Mouse (Mus musculus) adrenal gland, postnatal 36 days (tissue): ENCODE results near the gene Ddx21. TPM values are rescaled to one million over a fixed set of nuclear protein-coding genes. Genes with fewer than 3 reads are reported as not detected.
"Not testable (repeated sequence)": the region's sequence is repeated elsewhere in the genome, so short reads cannot be mapped to it uniquely, and the experiment has no call there.

ENCODE experiments used
- DNase-seq, 2 experiments: peaks; one replicate each; pipeline ENCODE4 v3.0.0; 2021; ENCODE audit warnings: mixed read lengths in 1 of 2
- long read RNA-seq, 2 experiments: library from polyadenylated mRNA; stranded (forward); transcript quantifications; one replicate each; pipeline ENCODE4 v2.0.0; 2021; ENCODE audit warnings: borderline sequencing depth in 2 of 2
- total RNA-seq, 2 experiments: library from RNA; stranded (reverse); gene quantifications; 2 replicates each; pipeline ENCODE4 v1.2.3; 2021

The Ddx21 gene
- 10 to 100 TPM; 70.3 to 85.0 TPM for total RNA-seq
- long read RNA-seq, experiment 1, full-length matches to known transcripts: 7 of 34 reads
- long read RNA-seq, experiment 1, partial matches to known transcripts: 27 of 34 reads
- long read RNA-seq, experiment 1, other reads (novel, unspliced or antisense): 0 of 34 reads
- long read RNA-seq, experiment 2, full-length matches to known transcripts: 7 of 12 reads
- long read RNA-seq, experiment 2, partial matches to known transcripts: 4 of 12 reads
- long read RNA-seq, experiment 2, other reads (novel, unspliced or antisense): 1 of 12 reads

DNA sequence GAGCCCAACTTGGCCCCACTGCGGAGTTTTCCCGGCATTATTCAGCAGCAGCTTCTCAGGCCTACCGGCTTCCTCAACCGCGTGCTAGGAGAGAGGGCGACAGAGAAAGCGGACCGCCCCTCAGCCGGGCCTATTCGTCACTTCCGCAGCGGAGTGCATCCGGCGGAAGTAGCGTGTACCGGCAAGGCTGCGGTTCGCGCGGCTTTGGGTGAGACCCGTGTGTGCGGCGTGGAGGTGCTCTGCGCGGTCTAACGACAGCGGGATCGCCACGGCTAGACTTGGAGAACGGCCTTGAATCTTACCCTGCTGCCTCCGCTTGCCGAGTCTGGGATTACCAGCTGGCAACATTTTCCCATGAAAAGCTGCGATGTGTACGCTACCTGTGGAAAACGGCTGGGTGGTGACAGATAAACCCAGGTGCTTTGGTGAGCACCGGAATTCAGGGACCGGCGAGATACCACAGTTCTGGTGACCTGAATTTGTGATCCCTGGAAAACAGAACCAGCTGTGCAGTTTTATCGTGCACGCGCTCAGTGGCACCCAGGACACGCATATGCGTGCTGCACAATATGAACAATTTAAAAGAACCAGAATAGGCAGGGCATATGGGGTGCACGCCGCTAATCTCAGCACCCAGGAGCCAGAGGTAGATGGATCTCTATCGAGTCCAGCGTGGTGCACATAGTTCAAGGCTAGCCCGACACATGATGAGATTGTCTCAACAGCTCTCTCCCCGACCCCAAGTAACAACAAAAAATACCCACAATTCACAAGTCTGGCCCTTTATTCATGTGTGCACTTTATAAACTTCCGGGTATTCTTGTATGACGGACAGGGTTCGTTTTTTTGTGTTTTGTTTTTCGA lies at the start of gene Ddx21:
TSS of gene Ddx21 (minus strand) at position 105 of the 864 bp plus-strand sequence.
- DNase-seq: peak; percentile 95 to 96

DNA sequence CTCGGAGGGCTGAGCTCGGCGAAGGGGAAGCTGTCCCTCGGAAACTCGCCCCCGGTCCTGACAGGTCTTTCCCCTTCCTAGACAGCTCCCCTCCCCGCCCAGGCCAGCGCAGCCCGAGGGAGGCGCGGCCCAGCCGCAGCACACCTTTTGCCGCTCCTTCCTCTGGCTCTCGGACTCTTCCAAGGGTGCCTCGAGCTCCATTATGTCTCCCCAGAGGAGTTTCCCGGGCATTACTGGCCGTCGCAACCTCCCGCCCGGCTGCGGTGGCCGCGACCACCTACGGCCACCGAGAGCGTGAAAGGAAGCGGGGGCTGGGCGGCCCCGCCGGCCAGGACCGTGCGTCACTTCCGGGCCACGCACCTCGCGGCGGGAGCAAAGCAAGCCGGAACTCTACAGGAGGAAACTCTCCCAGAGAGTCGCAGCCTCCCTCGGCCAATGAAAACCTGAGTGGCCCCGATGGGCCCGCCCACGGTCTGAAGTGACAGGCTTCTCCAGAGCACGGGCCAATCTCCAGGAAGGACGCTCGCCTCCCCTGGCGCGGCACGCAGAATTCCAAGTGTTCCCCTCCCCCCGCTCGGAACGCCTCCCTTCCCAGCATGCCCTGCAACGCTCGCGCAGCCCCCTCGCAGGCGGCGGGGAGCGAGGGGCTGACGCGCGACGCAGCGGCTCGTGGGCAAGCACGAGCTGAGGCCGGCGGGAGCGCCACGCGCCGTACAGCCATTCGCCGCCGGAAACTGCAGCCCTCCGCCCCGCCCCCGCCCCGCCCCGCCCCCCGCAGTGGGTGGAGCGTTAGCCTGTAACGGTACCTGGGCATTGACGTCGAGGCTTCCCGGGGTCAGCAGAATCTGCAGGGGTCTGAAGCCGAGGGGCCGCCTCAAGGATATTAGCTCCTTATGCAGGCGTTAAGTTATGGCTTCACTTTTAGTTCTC lies 49.1 kb upstream of the Ddx21 start, which contains the start of gene Ddx50:
TSS of gene Ddx50 (minus strand) at position 338 of the 930 bp plus-strand sequence.
- peak; percentile 99 for DNase-seq

DNA sequence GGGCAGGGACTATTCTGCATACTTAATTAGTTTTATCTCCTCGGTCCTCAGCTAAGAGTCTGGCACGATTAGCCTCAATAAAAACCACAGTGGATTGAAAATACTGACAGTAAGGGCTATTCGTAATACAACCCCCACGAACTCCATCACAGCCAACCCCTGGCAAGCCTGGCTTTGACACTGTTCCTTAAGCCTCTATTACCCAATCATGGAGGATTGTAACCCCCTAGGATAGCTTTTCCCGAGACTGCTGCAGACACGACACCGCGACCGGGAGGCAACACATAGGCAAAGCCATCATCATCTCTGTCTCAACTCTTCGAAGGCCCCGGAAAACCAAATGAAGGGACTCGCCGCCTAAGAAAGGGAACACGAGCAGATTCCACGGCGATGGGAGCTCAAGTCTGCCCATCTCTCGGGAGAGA lies 48.3 kb upstream of the Ddx21 start:
- no peak for DNase-seq

DNA sequence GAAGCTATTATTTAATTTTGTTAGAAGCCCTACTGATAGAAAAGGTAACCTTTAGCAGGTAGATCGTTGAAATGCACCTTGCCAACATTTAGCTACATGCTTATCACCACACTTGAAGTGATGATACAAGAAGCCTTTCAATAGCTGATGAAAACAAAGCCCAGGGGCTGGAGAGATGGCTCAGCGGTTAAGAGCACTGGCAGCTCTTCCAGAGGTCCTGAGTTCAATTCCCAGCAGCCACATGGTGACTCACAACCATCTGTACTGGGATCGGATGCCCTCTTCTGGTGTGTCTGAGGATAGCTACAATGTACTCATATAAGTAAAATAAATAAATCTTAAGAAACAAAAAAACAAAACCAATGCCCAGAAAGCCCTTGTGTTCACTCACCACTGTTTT lies 2.1 kb upstream of the Ddx21 start:
- no peak for DNase-seq

DNA sequence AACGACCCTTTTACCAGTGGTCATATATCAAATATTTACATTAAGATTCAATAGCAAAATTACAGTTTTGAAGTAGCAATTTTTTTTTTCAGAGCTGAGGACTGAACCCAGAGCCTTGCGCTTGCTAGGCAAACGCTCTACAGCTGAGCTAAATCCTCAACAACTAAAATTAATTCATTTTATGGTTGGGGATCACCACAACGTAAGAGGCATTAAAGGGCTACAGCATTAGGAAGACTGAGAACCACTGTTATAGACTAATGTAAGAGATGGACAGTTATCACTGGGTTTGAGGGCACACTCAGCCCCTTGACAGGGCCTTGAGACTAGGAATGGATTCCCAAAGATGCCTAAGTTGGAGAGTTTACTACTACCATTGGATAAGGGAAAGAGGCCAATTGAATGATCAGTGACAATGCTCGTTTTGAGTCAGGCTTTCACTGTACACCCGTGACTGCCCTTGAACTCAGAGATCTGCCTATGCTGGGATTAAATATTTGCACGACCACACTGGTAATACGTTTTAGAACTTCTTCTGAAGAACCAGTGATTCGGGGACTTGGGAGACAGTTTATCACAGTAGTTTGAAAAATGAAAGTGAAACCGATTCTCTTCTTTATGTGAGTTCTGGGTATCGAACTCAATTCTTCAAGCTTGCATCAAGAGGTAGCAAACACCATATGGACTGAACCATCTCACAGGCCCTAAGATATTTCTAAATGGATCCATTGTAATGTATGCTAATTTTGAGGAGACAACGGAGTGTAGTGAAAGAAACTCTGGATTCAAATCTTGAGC lies 1.4 kb upstream of the Ddx21 start:
- no peak for DNase-seq

DNA sequence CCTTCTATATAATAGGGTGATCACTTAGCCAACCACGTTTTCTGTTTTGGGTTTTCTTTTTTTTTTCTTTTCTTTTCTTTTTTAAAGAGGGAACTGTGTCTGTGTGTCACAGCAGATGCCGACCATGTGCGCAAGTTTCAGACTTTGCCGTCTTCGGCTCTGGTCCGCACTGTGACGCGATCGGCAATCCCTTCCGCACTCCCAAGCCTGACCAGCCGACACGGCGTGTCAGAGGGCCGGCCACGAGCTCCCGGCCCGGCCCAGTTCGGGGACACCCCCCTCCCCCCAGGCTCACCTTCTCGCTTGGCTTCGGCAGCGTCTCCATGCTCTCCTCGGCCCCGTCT lies 276 bp downstream of the Ddx21 start:
- no peak for DNase-seq

DNA sequence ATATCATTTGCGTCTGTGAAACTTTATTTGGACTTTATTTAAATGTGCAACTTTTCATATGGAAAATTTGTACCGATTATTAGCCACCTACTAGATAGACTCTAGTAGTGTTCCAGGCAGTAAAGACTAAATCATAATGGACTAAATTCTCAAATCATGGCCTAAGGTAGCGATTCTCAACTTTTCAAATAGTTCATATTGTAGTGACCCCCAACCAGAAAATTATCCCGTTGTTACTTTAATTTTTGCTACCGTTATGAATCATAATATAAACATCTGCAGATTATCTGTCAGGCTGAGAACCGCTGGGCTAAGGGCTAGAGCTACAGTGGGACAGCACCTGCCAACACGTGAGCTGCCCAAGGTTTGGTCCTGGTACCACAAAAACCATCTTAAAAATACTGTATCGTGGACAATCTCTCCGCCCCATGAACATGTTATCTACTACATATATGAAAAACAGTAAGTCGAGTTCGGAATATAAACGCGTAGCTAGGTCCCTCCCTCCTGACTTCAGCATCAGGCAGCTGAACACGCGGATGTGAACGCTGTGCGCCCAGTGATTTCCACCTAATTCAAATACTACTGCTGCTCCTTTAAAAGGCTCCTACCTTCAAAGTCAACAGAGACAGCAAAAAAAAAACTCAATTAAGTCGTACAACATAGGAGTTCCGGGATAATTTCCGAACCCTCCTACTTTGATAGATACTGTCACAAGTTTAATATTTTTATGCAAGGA lies 859 bp downstream of the Ddx21 start:
- DNase-seq: no peak

DNA sequence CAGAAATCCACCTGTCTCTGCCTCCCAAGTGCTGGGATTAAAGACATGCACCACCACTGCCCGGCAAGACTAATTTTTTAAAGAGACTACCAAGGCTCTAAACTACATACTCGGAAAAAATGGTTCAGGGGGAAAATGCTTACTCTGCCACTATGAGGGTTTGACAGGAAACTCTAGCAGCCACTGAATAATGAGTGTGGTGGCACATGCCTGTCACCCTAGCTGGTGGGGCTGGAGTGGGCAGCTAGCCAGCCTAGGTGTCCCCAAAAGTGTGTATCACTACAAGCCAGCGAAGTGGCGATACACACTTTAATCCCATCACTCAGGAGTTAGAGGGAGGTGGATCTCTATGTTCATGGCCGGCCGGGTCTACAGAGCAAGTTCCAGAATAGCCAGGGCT lies 2.0 kb downstream of the Ddx21 start:
- DNase-seq: no peak

DNA sequence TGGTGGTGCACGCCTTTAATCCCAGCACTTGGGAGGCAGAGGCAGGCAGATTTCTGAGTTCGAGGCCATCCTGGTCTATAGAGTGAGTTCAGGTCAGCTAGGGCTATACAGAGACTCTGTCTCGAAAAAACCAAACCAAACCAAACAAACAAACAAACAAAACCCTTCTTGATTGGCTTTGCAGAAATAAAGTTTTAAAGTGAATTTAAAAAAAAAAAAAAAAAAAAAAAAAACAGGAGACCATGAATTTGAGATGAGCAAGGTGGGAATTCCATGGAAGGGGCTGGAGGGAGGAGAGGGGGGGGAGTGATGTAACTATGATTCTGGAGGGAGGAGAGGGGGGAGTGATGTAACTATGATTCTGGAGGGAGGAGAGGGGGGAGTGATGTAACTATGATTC lies 2.8 kb downstream of the Ddx21 start:
- DNase-seq: not testable (repeated sequence)

DNA sequence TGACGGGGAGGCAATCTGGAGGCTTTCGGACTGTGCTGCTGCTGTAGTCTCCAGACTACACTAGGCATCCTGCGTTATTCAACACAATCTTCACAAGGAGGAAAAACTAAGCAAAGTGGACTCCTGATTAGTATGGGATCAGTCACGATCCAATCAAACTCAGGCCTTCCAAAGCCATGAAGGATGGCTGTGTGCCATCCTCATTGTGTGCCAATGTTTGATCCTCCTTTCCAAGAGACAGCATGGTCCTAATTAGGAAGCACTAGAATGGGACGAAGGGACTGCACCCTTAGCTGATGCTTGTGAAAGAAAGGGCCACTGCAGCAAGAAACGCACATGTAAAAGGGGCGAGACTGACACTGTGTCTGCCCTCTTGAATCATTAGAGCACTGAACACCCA lies 9.6 kb downstream of the Ddx21 start:
- no peak for DNase-seq

DNA sequence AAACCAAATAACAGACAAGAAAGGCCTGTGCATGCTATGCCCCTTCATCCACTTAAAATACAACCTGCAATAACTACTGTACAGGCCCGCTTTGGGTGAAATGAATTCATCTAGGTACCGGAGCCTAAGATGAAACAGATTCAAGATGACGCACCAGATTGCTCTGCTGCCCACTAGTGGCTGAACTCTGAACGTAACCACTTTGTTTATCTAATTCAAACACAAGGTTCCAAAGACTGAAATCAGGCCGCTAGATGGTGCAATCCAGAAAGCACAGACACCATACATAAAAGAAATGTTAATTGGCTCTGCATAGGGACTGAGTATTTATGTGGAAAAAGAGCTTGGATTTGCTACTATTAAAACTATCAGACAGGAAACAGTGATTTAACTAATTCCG lies 11.9 kb downstream of the Ddx21 start:
- peak; percentile 83 to 90 for DNase-seq

DNA sequence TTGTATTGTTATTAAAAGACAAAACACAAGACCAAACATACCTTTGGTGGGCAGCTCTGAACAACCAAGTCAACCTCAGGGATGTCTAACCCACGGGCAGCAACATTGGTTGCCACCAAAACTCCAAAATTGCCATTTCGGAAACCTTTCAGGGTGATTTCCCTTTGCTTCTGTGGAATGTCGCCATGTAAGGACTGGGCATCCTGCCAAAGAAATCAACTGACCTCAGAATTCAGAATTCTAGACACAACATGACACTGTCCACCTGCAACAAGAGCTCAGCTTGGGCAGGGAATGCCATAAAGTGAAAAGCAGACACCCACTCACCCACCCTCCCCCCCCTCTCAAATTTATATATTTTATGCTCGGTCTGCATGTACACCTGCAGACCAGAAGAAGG lies 13.5 kb downstream of the Ddx21 start:
- DNase-seq: peak in 1 of 2 experiments; percentile 14

DNA sequence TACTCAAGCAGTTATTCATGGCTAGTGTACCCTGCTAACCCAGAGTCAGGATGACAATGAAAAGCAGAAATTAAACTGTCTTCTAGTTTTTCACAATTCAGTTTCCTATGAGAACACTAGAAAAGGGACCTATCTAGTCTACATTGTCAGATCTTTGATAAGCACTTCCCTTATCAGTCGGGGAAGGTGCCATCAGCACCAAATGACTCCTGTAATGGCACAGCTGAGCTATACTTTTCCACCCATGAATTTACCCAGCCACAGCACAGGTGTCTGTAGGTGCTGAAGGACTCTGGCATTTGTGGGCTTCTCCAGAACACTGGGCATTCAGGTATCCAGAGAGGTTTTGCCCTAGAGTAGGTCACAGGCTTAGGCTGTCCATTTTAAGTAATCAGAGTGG lies 18.8 kb downstream of the Ddx21 start:
- no peak for DNase-seq

DNA sequence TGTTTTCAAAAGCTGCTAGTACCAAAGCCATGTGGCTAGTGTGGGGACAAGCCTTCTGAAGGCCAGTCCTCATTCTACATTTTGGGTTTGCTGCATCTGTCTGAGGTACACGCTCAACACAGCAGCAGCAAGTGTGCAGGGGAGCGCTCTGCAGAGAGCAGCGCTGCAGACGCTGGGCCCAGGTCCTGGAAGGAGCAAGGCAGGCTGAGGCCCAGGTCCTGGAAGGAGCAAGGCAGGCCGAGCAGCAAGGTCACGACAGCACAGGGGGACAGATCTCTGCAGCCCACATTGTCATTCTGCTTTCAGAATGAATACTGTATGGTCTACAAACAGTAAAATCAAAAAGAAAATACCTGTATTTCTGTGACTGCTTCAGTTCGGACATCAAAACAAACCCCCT lies 19.4 kb downstream of the Ddx21 start:
- no peak for DNase-seq

DNA sequence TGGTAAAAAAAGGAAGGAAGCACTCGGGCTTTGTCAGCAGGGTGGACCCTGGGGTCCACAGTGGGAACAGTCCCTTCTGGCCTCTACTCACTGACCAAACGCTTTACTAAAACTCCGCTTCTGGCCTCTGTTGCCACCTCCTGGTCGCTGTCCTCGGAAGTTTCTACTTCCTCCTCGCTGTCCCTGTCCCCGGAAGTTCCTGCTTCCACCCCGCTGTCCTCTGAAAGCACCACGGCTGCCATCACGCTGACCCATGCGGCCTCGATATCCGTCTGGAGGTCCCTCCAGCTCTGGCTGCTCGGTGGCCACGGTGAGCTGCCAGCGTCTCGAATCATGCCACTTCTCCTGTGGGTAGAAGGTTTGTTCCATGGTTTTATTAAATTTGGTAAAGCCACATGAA lies 19.8 kb downstream of the Ddx21 start:
- no peak for DNase-seq

DNA sequence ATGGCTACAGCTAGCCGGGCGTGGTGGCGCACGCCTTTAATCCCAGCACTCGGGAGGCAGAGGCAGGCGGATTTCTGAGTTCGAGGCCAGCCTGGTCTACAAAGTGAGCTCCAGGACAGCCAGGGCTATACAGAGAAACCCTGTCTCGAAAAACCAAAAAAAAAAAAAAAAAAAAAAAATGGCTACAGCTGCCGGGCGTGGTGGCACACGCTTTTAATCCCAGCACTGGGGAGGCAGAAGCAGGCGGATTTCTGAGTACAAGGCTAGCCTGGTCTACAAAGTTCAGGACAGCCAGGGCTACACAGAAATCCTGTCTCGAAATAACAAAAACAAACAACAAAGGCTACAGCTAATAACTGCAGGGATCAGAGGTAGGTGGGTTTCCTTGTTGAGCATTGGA lies 23.0 kb downstream of the Ddx21 start:
- not testable (repeated sequence) for DNase-seq

DNA sequence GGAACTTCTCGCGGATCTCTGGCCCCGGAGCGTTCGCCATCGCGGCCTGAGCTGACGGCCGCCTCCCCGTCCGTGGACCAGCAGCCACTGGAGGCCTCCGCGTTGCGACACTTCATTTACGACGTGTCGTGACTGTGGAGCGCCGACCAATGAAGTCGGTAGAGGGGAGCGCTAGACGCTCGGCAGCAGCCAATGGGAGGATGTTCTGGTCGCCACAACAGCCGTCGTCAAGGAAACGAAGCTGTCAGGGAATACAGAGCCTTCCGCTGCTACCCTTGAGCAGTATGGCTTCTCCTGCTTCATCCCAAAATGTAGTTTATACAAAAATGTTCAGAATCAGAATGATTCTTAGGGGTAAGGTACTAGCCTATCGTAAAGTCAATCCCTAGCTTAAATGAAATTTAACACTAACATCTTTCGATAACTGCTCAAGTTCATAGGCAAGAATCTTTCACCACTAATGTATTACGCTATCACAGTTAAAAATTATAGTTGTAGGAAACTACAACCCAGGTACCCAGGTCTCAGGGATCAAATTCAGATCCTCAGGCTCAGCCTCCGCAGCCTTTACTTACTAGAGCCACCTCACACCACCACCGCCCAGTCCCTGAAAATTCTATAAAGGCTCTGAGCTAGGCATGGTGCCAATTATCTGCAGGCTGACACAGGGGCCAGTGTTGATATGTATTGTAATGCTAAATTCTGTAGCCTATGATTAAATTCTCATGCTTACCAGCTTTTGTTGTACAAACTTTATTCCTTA lies 23.6 kb downstream of the Ddx21 start, which contains the start of gene Kif1bp:
TSS of gene Kif1bp (minus strand) at position 120 of the 763 bp plus-strand sequence.
- peak; percentile 97 to 98 for DNase-seq

DNA sequence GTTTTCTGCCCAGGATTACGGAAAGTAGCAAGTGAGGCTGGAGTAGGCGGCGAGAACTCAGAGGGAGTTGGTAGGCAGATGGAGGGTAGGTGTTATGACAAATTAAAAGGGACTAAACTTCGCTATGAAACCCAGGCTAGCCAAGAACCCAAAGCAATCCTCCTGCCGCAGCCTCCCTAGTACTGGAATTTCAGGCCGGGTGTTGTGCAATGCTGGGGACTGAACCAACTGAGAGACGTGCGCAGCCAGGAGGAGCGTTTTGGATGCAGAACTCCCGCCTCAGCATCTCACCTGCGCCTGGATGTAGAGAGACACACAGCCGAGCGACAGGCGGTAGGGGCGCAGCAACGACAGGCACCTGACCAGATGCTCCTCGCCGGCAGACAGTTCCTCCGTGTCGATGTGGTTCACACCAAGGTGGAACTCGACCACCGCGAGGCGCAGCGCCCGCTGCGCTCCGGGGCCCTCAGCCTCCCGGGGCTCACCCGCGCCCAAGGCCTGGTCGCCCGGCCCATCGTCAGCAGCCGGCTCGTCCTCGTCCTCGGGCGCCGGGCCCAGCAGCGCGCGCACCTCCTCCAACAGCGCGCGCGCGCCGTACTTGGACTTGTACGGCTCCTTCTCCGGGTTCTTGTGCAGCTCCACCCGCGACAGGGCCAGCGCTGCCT lies 24.3 kb downstream of the Ddx21 start:
- DNase-seq: no peak

DNA sequence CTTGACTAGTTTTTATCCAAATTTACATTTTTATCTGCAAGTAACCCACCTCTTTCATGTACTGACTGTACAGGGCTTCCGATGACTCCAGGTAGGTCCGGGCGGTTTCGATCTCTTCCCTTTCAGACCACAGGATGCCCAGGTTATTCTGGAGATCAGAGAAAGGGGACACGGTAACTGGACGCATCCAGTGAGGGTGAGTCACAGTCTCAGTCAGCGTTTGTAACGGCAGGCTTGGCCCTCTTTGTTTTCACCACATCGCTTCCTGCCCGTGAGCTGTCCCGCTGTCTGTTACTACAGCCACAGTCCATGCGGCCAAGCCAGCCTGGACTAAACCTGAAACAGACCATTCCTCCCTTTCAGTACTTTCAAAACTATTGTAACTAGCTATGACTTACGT lies 27.1 kb downstream of the Ddx21 start:
- DNase-seq: no peak
